Mouse (Mus musculus) myocyte (in vitro differentiated cells): Measurements from ENCODE around the gene Ern1.

Experiments
- MAX ChIP-seq: IDR thresholded peaks from one replicate; pipeline ENCODE4 v1.6.1; 2011; ENCODE audit warnings: low read depth, mild to moderate bottlenecking, control low read depth
- TCF3 ChIP-seq: IDR thresholded peaks from one replicate; pipeline ENCODE4 v1.6.1; 2011; ENCODE audit warnings: low read depth, control low read depth; ENCODE audit not compliant: insufficient read length

DNA sequence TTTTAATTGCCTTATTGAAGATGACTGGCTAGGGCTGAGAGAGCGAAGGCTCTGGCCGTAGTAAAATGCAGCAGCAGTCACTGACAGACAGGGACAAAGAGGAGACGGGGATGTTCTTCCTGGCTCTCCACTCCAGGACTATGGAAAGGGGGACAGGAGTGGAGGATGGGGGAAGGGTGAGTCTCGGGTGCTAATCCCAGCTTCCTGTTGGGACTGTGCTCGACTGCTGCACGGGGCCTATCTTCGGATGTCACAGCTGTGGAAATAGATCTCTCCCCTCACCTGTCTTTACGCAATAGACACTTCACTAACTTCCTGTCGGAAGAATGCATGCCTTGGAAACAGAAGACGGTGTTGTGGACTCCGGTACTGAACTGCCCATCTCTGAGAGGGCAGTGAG, 113.7 kb downstream of the Ern1 start:
- TF ChIP-seq TCF3 (no peak), MAX (no peak)
